Mouse (Mus musculus): Measurements from ENCODE around the gene Pyroxd2.

- no peak for TF ChIP-seq CTCF (IDR thresholded peaks at IDR 0.05)
- no peak for TF ChIP-seq EP300 (IDR thresholded peaks at IDR 0.05)
Measured at GRCm38 (mm10) chr19:42699426-42699825, 53.1 kb downstream of the Pyroxd2 start.

Data from lung, postnatal 0 days (tissue).